8 mouse cellular contexts compared by ENCODE assay signal in the genomic region with DNA sequence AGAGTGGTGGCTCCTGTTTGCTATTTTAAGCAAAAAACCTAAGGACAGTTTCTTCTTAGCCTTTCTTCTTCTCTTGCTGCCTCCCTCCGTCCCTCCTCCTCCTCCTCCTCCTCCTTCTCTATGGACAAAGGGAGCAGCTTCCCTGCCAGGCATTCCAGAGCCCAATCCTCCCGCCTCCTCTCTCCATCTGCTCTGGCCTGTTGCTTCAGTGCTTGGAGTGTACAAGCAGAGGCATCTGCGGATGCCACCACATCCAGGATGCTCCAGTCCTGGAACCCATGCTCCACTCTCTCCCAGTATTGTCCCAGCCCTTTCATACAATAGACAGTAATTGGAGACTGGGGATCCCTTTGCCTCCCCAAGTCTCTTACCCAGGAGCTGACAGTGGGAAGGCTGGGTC. TPM values are rescaled to one million over a fixed set of nuclear protein-coding genes. Genes with fewer than 3 reads are reported as not detected.
DNase-seq lines count a peak whose midpoint lies in the region; ATAC-seq and TF ChIP-seq lines count a peak whose summit lies in the region.

No protein-coding gene starts in this region.

- H3K4me1 ChIP-seq in intestine, postnatal 0 days (replicated peaks; ENCODE audit: control insufficient read depth, insufficient read depth, low read length): 0 out of 2 replicates have a peak, but pooled peaks cover 7% of the 10 kb centered on the region
- H3K4me1 ChIP-seq in lung, postnatal 0 days (ENCODE audit: insufficient read depth, low read depth, low read length): peaks cover 11% of the 10 kb centered on the region; the same call in 1 of the 2 replicates

- no peak for TF ChIP-seq CTCF in gastrocnemius, adult 2 months (IDR thresholded peaks at IDR 0.05)
- TF ChIP-seq CTCF in intestine, postnatal 0 days (IDR thresholded peaks at IDR 0.05; ENCODE audit: low read depth): no peak
- no peak for TF ChIP-seq CTCF in lung, postnatal 0 days (IDR thresholded peaks at IDR 0.05)

- no peaks in the 10 kb centered on the region for H3K36me3 ChIP-seq in intestine, postnatal 0 days (ENCODE audit: control insufficient read depth, insufficient read depth)
- H3K36me3 ChIP-seq in lung, postnatal 0 days (ENCODE audit: insufficient read depth, low read length): no peaks in the 10 kb centered on the region

- DNase-seq in gastrocnemius, adult 2 months: peak; percentile 68
- DNase-seq in gastrocnemius, adult 8-10 months (ENCODE audit: low spot score in 2 of 2): no peak
- peak; percentile 77 for DNase-seq in embryo, embryonic 10 days (ENCODE audit: low spot score)
- DNase-seq in heart, adult 18-20 months: peak; percentile 69 to 77
- DNase-seq in lung, postnatal 0 days (ENCODE audit: low spot score): peak; percentile 71
- peak; percentile 74 for DNase-seq in right cerebral cortex, postnatal 25 days
- no peak for DNase-seq in thymus, postnatal 10 days (ENCODE audit: low spot score in 2 of 2)

- no peak for ATAC-seq in intestine, postnatal 0 days
- ATAC-seq in lung, postnatal 0 days: no peak

- H3K9me3 ChIP-seq in intestine, postnatal 0 days (ENCODE audit: control insufficient read depth): no peaks in the 10 kb centered on the region
- no peaks in the 10 kb centered on the region for H3K9me3 ChIP-seq in lung, postnatal 0 days (ENCODE audit: low read length)

- H3K9ac ChIP-seq in intestine, postnatal 0 days (ENCODE audit: low read depth, low read length): 0 out of 2 replicates have a peak overlapping the region, but pooled peaks have one; percentile 68
- no peak overlapping the region for H3K9ac ChIP-seq in lung, postnatal 0 days (replicated peaks; ENCODE audit: low read depth)

- H3K4me2 ChIP-seq in intestine, postnatal 0 days (replicated peaks; ENCODE audit: low read depth): peak overlapping the region; percentile 100
- peak overlapping the region; percentile 99 for H3K4me2 ChIP-seq in lung, postnatal 0 days (replicated peaks; ENCODE audit: low read depth, low read length)

- H3K27ac ChIP-seq in gastrocnemius, adult 2 months: peak overlapping the region; percentile 87
- no peak overlapping the region; the same call in 1 of the 2 replicates for H3K27ac ChIP-seq in intestine, postnatal 0 days (ENCODE audit: low read depth, low read length)
- H3K27ac ChIP-seq in lung, postnatal 0 days (ENCODE audit: low read length): no peak overlapping the region

- H3K4me3 ChIP-seq in gastrocnemius, adult 2 months: peak overlapping the region; percentile 90
- H3K4me3 ChIP-seq in intestine, postnatal 0 days (ENCODE audit: low read depth, low read length): peak overlapping the region; percentile 61
- peak overlapping the region; percentile 71 for H3K4me3 ChIP-seq in lung, postnatal 0 days (ENCODE audit: low read depth, low read length)

- 11% methylated on average over 3 of the region's 3 CpGs for WGBS in intestine, postnatal 0 days
- WGBS in lung, postnatal 0 days: 14% methylated on average over 3 of the region's 3 CpGs

- H3K27me3 ChIP-seq in intestine, postnatal 0 days (replicated peaks; ENCODE audit: control insufficient read depth, insufficient read depth, low read length): no peaks in the 10 kb centered on the region
- no peaks in the 10 kb centered on the region for H3K27me3 ChIP-seq in lung, postnatal 0 days (replicated peaks; ENCODE audit: insufficient read depth, low read length)

- intact Hi-C loops in gastrocnemius, adult 2 months (cut with DNase I): loop anchor here (5.0 kb wide), 1 partner anchor 33 kb away; no protein-coding TSS in a partner anchor

- TF ChIP-seq EP300 in lung, postnatal 0 days (IDR thresholded peaks at IDR 0.05): no peak

RNA-seq across cellular contexts. Expression of a gene that starts 1.1 kb away (rescaled TPM):
- 1 to 10 TPM; 3.9 to 4.2 TPM for total RNA-seq in gastrocnemius, adult 2 months (2021)
- total RNA-seq in gastrocnemius, adult 8-10 months (2022): 1 to 10 TPM; 2.1 to 2.6 (median 2.4) TPM
- 1 to 10 TPM; 4.8 to 6.1 TPM for total RNA-seq in heart, adult 18-20 months (2021)
- polyA plus RNA-seq in intestine, postnatal 0 days (2015; fragmentation: Nextera tagmentation; extraction: Ambion mirVana): 4.9 and 5.5 TPM in 2 replicates
- 8.4 and 8.7 TPM in 2 replicates for polyA plus RNA-seq in lung, postnatal 0 days (2015; fragmentation: Nextera tagmentation; extraction: Ambion mirVana)

RNA-seq across cellular contexts. Expression of a gene that starts 39.5 kb away (rescaled TPM):
- 1 to 10 TPM in 1 of 2 experiments, under 1 TPM in 1; 0.98 to 1.1 TPM for total RNA-seq in gastrocnemius, adult 2 months (2021)
- total RNA-seq in gastrocnemius, adult 8-10 months (2022): 1 to 10 TPM in 2 of 4 experiments, under 1 TPM in 2; 0.53 to 1.4 (median 0.91) TPM
- 1 to 10 TPM; 7.6 to 9.6 TPM for total RNA-seq in heart, adult 18-20 months (2021)
- polyA plus RNA-seq in intestine, postnatal 0 days (2015; fragmentation: Nextera tagmentation; extraction: Ambion mirVana): 2.2 and 2.7 TPM in 2 replicates
- polyA plus RNA-seq in lung, postnatal 0 days (2015; fragmentation: Nextera tagmentation; extraction: Ambion mirVana): 5.5 and 6.3 TPM in 2 replicates

RNA-seq across cellular contexts. Expression of a gene that starts 45.4 kb away (rescaled TPM):
- total RNA-seq in gastrocnemius, adult 2 months (2021): 1 to 10 TPM; 2.1 to 2.4 TPM
- total RNA-seq in gastrocnemius, adult 8-10 months (2022): 1 to 10 TPM in 3 of 4 experiments, under 1 TPM in 1; 0.92 to 1.9 (median 1.2) TPM
- 1 to 10 TPM; 4.9 to 5.6 TPM for total RNA-seq in heart, adult 18-20 months (2021)
- polyA plus RNA-seq in intestine, postnatal 0 days (2015; fragmentation: Nextera tagmentation; extraction: Ambion mirVana): 6.2 and 6.8 TPM in 2 replicates
- polyA plus RNA-seq in lung, postnatal 0 days (2015; fragmentation: Nextera tagmentation; extraction: Ambion mirVana): 7.4 and 8.8 TPM in 2 replicates

Comparison
In these comparisons a context has a peak if more than half of its experiments do, and no peak if none do; other contexts are left out.
1. DNase-seq: peak in gastrocnemius, adult 2 months (single experiment), embryo, embryonic 10 days (single experiment), heart, adult 18-20 months (2 of 2), lung, postnatal 0 days (single experiment) and right cerebral cortex, postnatal 25 days (single experiment); none in gastrocnemius, adult 8-10 months (0 of 2) and thymus, postnatal 10 days (0 of 2).
2. Peak in every context shown above with its lines, with median percentiles within 50 percentile points of each other: H3K4me3 ChIP-seq.